Mouse (Mus musculus) forebrain, postnatal 0 days (tissue): ENCODE data around the gene Etv5. TPM values are rescaled to one million over a fixed set of nuclear protein-coding genes. Genes with fewer than 3 reads are reported as not detected.
A peak's percentile ranks its signal among the peaks of the same experiment; 100 is the strongest.
"Not testable (repeated sequence)": the region's sequence is repeated elsewhere in the genome, so short reads cannot be mapped to it uniquely, and the experiment has no call there.

Experiments used
- ATAC-seq: fragments of 200-750 bp; cut with Nextera tagmentation; 2 replicates; pipeline ENCODE4 v1.8.0; 2017; ENCODE audit warnings: mild to moderate bottlenecking, moderate library complexity
- DNase-seq: peaks from one replicate; pipeline ENCODE4 v3.0.0-alpha.2; 2015
- H3K27ac ChIP-seq: fragments of 300-500 bp; sonication (generic); 2 replicates; pipeline ENCODE4 v1.5.1; 2014; ENCODE audit warnings: low read depth, mild to moderate bottlenecking, antibody characterized with exemption, low read length, moderate library complexity, mixed read lengths
- H3K27me3 ChIP-seq: fragments of 300-500 bp; sonication (generic); 2 replicates; pipeline ENCODE4 v1.6.1; 2014; ENCODE audit warnings: mild to moderate bottlenecking, low read length, mixed read lengths; ENCODE audit not compliant: insufficient read depth
- H3K36me3 ChIP-seq: fragments of 300-500 bp; sonication (generic); 2 replicates; pipeline ENCODE4 v1.6.1; 2014; ENCODE audit warnings: mild to moderate bottlenecking, moderate library complexity; ENCODE audit not compliant: insufficient read depth
- H3K4me1 ChIP-seq: fragments of 300-500 bp; sonication (generic); 2 replicates; pipeline ENCODE4 v1.6.1; 2014; ENCODE audit warnings: antibody characterized with exemption; ENCODE audit not compliant: insufficient read depth
- H3K4me2 ChIP-seq: fragments of 300-500 bp; sonication (generic); 2 replicates; pipeline ENCODE4 v1.6.1; 2014; ENCODE audit warnings: low read depth, mild to moderate bottlenecking, moderate library complexity
- H3K4me3 ChIP-seq: fragments of 300-500 bp; sonication (generic); 2 replicates; pipeline ENCODE4 v1.5.1; 2014; ENCODE audit warnings: low read depth, low read length, mixed read lengths
- H3K9ac ChIP-seq: fragments of 300-500 bp; sonication (generic); 2 replicates; pipeline ENCODE4 v1.6.1; 2014; ENCODE audit warnings: mild to moderate bottlenecking
- H3K9me3 ChIP-seq: fragments of 300-500 bp; sonication (generic); 2 replicates; pipeline ENCODE4 v1.6.1; 2016; ENCODE audit warnings: low read length
- CTCF ChIP-seq: sonication (generic); IDR thresholded peaks from 2 replicates; pipeline ENCODE4 v1.5.1; 2016; ENCODE audit warnings: antibody characterized with exemption, control low read depth, low read depth
- WGBS: fragments of 180-500 bp; shearing (Covaris S2); extraction: QIAGEN DNeasy Blood & Tissue Kit; methylation state at CpG from one replicate; pipeline ENCODE4 v1.1.7; 2014; 5-methylcytosine and 5-hydroxymethylcytosine counted together
- polyA plus RNA-seq: library from polyadenylated mRNA; unstranded; fragments of >200 nt; fragmentation: Nextera tagmentation; extraction: Ambion mirVana; gene quantifications from 2 replicates; pipeline ENCODE4 v1.2.1, GENCODE M21; 2015
- total RNA-seq: library from RNA; depleted of rRNA; stranded (reverse); fragments of >200 nt; gene quantifications from 2 replicates; pipeline ENCODE4 v1.2.3, GENCODE M21; 2014

Etv5 gene
- total and polyA plus RNA-seq, 2 experiments from 2014 or later: 28.6 to 37.4 TPM

- Histone ChIP-seq H3K9me3 (no peaks in the 10 kb centered on the region), H3K27me3 (no peaks in the 10 kb centered on the region), H3K4me2 (no peak overlapping the region), H3K27ac (no peak overlapping the region), H3K9ac (no peak overlapping the region), H3K36me3 (peaks cover 4% of the 10 kb centered on the region; the same call in 1 of the 2 replicates), H3K4me1 (no peaks in the 10 kb centered on the region), H3K4me3 (no peak overlapping the region)
- 86% methylated on average over 11 of the region's 11 CpGs for WGBS
- DNase-seq (no peak), ATAC-seq (no peak)
- TF ChIP-seq CTCF: no peak
These were observed 41.2 kb downstream of the Etv5 start for GRCm38 (mm10) chr16:22398354-22398753.

DNA sequence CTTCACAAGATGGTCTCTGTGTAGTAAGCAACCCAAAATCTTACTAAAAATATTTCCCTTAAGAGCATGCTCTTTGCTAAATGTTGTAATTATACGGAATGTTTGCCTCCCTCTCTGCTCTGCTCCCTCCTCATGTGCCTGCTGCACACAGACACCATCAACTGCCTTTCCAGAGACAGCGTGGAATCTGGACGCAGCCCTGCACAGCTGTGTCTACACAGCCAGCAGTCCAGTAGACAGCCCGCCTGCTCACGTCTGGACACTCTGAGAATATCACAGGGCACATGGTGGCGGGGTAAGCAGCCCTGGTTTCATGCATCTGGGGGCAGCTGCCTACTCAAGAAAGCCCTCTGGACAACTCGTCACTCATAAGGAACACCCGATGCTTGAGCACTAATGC lies 43.1 kb downstream of the Etv5 start:
- DNase-seq (no peak), ATAC-seq (peak; percentile 65; the same call in 1 of the 2 replicates)
- no peaks in the 10 kb centered on the region for H3K27me3 ChIP-seq
- H3K4me1 ChIP-seq: no peaks in the 10 kb centered on the region
- no peaks in the 10 kb centered on the region for H3K9me3 ChIP-seq
- no peak overlapping the region for H3K4me2 ChIP-seq
- H3K36me3 ChIP-seq: peaks cover 4% of the 10 kb centered on the region; the same call in 1 of the 2 replicates
- 79% methylated on average over 8 of the region's 8 CpGs for WGBS
- no peak overlapping the region for H3K9ac ChIP-seq
- no peak for TF ChIP-seq CTCF
- no peak overlapping the region for H3K4me3 ChIP-seq
- no peak overlapping the region for H3K27ac ChIP-seq

DNA sequence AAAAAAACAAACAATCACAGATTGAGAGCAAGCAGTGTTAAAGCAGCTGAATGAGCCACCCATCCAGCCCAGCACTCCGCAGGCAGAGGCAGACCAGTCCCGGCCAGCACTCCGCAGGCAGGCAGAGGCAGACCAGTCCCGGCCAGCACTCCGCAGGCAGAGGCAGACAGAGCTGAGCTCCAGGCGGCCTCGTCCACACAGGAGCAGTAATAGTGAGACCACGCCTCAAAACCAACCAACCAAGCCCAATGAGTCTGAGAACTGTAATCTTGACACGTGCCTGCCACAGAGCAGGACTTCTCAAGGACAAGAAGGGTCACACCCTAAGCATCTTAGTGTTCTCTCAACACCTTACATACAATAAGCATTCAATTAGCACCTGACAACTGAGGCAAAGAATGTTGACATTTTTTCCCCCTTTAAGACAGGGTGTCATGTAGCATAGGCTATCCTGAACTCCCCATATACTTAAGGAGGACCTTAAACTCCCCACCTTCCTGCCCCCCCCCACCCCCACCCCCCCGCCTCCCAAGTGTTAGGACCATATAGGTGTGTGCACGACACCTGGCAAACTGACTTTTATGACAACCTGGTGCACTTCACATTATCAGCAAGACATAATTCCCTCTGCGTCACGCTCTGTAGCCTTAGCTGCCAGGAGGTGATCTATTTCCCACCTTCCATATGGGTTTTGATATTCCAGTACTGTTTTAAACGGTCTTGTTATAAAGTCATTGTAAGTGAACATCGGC lies 44.2 kb downstream of the Etv5 start:
- H3K27ac ChIP-seq: no peak overlapping the region
- TF ChIP-seq CTCF: no peak
- ATAC-seq: no peak
- no peak overlapping the region for H3K9ac ChIP-seq
- no peaks in the 10 kb centered on the region for H3K9me3 ChIP-seq
- H3K4me1 ChIP-seq: no peaks in the 10 kb centered on the region
- H3K36me3 ChIP-seq: 0 out of 2 replicates have a peak, but pooled peaks cover 4% of the 10 kb centered on the region
- DNase-seq: no peak
- no peak overlapping the region for H3K4me2 ChIP-seq
- 73% methylated on average over 15 of the region's 15 CpGs for WGBS
- no peaks in the 10 kb centered on the region for H3K27me3 ChIP-seq
- H3K4me3 ChIP-seq: no peak overlapping the region

GRCm38 (mm10) chr16:22390348-22390897 lies 49.1 kb downstream of the Etv5 start:
- 80% methylated on average over 9 of the region's 9 CpGs for WGBS
- H3K36me3 ChIP-seq: no peaks in the 10 kb centered on the region
- no peak for DNase-seq
- H3K4me3 ChIP-seq: no peak overlapping the region
- peak overlapping the region; percentile 70 for H3K27ac ChIP-seq
- TF ChIP-seq CTCF: no peak
- H3K4me2 ChIP-seq: no peak overlapping the region
- no peaks in the 10 kb centered on the region for H3K27me3 ChIP-seq
- ATAC-seq: no peak
- no peak overlapping the region for H3K9ac ChIP-seq
- no peaks in the 10 kb centered on the region for H3K4me1 ChIP-seq
- H3K9me3 ChIP-seq: no peaks in the 10 kb centered on the region

DNA sequence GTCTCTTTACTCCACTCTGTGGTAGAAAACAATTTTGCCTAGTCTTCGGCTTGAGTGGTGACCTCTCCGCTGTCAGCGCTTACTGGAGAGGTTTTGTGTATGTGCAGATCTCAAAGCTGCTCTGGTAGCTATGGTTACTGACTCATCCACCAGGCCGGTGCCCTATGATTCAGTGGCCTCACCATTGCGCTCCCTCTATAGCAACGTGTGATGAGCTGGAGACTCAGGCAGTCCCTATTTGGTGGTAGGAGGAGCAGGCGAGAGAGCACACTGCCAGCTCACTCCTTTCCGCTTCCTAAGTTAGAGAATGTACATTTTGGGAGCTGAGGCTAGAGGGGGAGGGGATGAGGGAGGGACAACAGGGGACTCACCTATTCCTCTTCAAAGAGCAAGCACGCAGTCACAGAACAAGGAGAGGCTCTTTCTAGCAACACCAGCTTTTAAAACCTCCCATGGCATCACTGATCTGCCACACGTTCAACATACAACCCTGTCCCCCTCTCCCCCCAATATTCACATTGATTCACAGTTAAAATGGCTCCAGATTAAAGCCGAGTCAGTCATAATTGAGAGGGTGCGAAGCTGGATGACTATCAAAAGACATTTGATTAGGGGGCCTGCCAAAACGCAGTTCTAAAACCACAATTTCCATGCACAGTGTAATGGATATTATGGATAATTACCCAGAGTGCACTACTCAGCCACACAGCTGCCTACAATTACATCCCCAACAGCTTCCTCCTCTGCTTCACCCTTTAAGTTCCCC lies 50.2 kb downstream of the Etv5 start:
- no peak overlapping the region for H3K4me2 ChIP-seq
- H3K36me3 ChIP-seq: no peaks in the 10 kb centered on the region
- no peak overlapping the region for H3K4me3 ChIP-seq
- WGBS: 44% methylated on average over 13 of the region's 13 CpGs
- TF ChIP-seq CTCF: no peak
- H3K9ac ChIP-seq: no peak overlapping the region
- no peaks in the 10 kb centered on the region for H3K4me1 ChIP-seq
- H3K27me3 ChIP-seq: no peaks in the 10 kb centered on the region
- no peaks in the 10 kb centered on the region for H3K9me3 ChIP-seq
- peak overlapping the region; percentile 70 for H3K27ac ChIP-seq
- DNase-seq (peak; percentile 64), ATAC-seq (peak; percentile 91)

DNA sequence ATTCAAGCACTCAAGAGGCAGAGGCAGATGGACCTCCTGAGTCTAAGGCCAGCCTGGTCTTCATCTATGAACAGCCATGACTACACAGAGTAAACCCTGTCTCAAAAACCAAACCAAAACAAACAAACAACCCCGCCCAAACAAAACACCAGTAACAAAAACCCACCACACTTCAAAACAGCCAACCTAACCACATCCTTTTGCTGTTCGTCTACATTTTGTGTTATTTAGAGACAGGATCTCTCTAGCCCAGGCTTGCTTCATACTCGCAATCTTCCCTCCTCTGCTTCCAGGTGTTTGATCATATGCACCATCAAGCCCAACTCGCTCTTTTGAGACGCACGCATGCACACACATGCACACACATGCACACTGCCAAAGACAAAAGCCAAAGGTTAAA lies 51.8 kb downstream of the Etv5 start:
- 96% methylated on average over 6 of the region's 6 CpGs for WGBS
- ATAC-seq: no peak

GRCm38 (mm10) chr16:22382018-22382417 lies 57.5 kb downstream of the Etv5 start:
- not testable (repeated sequence) for DNase-seq, H3K9me3 ChIP-seq, H3K9ac ChIP-seq, H3K4me1 ChIP-seq, H3K4me2 ChIP-seq, H3K27me3 ChIP-seq, H3K36me3 ChIP-seq, H3K4me3 ChIP-seq, ATAC-seq, H3K27ac ChIP-seq
- 89% methylated on average over 6 of the region's 7 CpGs for WGBS

More for the DNA sequence above, 51.8 kb downstream of the Etv5 start:
- no peaks in the 10 kb centered on the region for H3K4me1 ChIP-seq
- H3K27me3 ChIP-seq: no peaks in the 10 kb centered on the region
- no peak overlapping the region for H3K4me3 ChIP-seq
- TF ChIP-seq CTCF: no peak
- no peaks in the 10 kb centered on the region for H3K36me3 ChIP-seq
- H3K4me2 ChIP-seq: no peak overlapping the region
- no peak overlapping the region for H3K27ac ChIP-seq
- no peak for DNase-seq
- no peak overlapping the region for H3K9ac ChIP-seq
- H3K9me3 ChIP-seq: no peaks in the 10 kb centered on the region
